Mouse (Mus musculus) thymus, postnatal 25 days (tissue): ENCODE measurements at regions not wholly inside any gene's neighbourhood (a gene's known extent, or its start where the extent isn't known, plus 50 kb on each side); places are given as distances from the start of the nearest gene placed in this dataset.
A peak's percentile ranks its signal among the peaks of the same experiment; 100 is the strongest.

ENCODE experiments used
- DNase-seq: peaks from one replicate; pipeline ENCODE4 v3.0.0; 2022

DNA sequence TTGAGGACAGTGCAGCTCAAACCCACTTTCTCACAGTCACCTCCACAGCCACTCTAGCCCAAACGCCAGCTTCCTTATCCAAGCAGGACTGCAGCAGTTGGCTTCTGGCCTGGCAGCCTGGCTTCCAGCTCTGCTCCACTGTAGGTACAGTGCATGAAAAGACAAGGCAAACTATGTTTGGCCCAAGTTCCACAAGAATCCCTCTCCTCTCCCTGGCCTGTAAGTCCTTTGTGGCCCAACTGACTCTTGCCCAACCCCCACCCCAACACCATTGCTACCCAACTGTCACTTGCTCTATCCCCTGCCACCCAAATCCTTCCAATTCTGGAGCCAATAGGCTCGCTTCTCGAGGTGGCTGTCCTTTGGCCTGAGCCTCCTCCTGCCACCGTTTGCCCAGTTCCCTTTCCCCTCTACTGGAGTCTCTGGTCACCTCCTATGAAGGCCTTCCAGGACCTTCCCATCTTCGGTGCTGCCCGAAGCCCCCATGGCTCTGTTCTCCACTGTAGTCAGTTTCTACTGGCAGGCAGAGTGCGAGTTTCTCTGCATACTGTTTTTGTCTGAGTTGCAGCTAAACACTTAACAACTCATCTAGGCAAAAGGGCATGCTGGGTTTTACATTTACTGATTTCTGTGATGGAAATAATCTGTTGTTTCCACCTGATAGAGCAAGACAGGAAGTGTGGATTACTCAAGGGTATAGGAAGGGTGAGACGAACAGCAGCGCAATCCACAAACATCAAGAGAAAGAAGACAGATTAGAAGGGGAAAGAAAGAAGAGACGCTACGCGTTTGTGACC lies 84.4 kb upstream of the Ptpn1 start:
- no peak for DNase-seq

DNA sequence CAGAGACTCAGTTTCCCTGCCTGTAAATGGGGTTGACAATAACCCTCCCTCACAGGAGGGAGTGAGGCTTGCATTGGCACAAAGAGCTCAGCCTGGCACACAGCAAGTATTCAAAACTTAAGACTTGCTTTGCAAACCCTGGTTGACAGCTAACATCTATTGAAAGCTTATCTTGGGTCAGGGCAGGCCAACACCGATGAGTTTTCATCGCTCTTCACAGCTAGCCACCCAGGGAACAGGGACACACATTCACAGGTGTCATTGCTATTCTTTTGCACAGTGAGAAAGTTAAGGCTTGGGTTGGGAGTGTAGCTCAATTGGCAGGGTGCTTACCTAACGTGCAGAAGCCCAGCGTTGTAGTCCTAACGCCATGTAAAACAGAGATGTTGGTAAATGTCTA lies 86.5 kb upstream of the Ptpn1 start:
- DNase-seq, result no peak

DNA sequence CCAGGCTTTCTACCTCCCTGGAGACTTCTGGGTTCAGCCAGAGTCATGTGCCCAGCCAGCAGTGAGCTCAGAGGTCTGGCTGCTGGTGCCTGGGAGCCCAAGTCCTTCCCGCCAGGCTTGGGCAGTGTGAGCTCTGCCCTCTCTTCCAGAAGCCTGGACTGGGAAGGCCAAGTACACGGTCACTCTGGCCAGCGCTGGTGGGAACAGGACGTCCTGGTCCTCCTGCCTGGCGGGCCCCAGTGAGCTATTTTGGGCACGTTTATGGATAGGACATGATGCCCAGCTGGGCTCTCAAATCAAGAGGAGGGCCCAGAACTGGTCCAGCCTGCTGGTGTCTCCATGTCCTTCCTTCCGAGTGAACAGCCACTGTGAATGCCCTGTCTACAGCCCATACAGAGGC lies 87.3 kb upstream of the Ptpn1 start:
- DNase-seq, result no peak

DNA sequence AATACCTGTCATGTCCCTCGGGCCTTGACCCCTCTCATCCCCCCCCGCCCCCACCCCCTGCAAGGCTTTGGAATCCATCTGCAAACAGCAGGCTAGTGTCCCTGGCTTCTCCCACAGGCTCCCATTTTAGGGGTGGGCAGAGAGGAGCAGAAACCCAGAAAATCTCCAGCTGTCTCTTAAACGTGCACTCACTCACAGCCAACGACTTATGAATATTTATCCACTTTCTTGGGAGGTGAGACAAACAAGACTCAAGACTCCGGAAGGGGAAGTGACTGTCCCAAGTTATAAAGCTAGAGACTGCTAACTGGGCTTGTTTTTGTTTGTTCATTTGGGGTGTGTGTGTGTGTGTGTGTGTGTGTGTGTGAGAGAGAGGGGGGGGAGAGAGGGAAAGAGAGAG lies 87.9 kb upstream of the Ptpn1 start:
- no peak for DNase-seq

DNA sequence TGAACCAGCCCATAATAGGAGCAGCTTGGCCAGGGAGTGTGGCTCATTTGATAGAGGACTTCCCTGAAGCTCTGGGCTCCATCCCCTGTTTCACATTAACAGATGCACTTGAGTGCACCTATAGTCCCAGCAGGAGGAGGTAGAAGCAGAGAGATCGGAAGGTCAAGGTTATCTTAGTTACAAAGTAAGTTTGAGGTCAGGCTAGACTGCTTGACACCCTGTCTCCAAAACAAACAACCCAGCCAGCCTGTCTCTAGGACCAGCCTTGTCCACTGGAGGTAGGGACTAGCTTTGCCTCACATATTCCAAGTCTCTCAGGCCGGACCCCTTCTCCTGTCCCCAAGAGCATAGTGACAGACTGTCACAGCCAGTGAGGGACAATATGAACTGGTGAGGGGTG lies 88.9 kb upstream of the Ptpn1 start:
- no peak for DNase-seq

DNA sequence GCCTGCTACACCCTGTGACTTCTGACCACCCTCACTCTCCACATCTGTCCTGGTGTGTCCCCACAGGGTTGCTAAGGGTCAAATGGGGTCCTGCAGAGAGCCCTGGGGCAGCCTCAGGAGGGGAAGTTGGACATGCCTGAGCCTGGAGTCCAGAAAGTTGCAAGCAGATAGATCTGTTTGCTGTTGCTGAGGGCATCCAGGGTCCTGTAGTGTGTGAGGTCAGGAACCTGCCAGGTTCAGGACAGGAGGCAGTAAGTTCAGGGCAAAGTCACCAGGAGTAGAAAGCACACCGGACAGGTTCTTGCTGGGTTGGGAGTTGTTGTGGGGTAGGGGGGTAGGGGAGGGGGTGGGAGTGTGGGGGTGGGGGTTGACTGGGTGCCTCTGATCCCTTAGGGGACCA lies 89.4 kb upstream of the Ptpn1 start:
- DNase-seq, result no peak

DNA sequence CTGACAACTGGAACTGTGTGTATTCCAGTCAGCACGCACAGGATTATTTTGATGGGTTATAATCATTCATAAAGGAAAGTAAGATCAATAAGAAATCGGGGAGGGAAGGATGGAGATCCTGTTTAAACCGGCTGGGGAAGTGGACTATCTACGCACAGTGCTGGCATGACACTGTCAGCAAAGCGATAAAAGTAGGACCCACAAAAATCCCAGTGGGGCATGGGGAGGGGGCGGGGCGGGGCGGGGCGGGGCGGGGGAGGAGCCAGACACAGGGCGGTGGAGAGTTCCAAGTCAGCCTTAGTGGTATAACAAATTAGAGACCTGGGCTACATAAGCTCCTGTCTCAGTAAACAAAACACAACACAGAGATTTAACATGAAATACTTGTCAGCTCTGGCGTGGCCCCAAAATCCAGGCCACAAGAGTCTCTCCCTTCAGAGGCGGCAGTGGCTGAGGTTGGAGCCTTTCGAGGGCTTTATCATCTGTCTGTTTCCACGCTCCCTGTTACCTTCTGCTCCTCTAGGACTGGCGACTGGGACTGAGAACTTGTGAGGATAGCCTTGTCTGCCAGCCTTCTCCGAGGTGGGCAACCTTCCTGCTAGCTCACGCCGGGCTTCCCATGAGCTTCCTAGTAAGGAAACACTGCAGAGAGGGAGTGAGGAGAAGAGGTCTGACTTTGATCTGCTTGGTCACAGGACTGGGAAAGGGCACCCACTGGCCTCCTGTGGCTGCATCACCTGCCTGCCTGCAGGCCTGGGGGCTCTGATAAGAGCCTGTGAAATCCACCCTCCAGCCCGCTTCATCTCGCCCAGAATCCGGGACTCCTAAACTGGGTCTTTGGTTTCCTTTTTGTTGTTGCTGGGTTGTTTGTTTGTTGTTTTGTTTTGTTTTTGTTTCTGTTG lies 90.3 kb upstream of the Ptpn1 start:
- no peak for DNase-seq

DNA sequence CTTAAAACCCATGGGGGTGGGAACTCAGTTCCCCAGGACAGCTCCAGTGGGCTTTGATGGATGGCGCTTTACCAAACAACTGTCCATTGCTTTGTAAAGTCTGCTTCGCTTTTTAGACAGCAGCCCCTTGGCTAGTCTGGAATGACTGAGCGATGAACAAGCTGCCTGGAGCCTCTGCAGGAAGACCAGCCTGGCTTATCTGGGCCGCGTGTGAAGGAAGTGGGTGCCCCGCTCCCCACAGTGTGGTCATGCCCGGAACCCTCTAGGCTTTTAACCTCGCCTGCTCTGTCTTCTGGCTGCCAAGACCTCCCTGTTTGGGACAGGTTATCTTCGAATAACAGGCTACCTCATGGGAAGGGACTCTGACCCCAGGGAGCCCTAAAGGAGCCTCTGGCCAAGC lies 91.5 kb upstream of the Ptpn1 start:
- peak; percentile 36 for DNase-seq

DNA sequence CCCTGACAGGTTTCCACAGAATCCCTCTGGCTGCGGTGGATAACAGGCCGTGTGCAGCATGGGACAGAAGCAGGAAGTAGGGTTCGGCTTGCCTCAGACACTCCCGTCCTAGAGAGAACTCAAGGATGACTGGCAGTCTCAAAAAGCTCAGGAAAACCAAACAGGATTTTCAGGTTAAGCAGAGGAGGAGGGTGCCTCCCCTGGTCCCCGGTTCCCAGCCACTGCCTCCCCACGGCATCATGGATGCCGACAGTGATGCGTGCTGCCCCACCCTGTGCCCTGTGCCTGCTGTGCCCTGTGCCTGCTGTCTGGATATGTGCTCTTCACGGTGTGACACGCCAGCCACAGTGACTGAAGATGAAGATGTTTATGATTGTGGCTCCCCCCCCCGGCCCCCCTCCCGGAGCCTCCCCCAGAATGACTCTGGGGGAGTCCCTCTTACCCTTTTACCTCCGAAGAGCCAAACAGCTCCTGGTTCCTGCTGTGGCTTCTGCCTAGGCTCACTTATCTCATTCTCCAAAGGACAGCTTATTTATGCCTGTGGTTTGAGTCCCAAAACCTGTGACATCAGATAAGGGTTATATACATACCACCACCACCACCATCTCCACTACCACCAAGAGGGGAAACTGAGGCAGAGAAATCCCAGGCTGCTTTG lies 92.4 kb upstream of the Ptpn1 start:
- DNase-seq, result no peak

DNA sequence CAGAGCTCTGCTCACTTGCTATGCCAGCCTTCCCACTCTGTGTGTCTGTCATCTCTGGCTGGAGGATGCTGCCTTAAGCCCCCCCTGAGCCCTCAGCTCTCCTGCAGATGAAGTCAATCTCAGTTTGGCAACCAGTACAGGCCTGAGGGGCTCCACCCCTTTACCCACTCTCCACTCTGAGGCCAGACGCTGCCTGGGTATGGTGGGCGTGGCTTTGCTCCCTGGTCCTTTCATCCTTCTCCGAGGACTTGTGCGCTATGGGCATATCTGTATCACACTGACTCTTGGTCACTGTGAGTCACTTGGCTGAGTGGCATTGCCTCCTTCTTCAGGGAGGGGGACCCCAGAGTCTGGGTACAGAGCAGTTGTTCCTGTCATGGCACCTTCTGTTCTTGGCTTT lies 94.3 kb upstream of the Ptpn1 start:
- no peak for DNase-seq

DNA sequence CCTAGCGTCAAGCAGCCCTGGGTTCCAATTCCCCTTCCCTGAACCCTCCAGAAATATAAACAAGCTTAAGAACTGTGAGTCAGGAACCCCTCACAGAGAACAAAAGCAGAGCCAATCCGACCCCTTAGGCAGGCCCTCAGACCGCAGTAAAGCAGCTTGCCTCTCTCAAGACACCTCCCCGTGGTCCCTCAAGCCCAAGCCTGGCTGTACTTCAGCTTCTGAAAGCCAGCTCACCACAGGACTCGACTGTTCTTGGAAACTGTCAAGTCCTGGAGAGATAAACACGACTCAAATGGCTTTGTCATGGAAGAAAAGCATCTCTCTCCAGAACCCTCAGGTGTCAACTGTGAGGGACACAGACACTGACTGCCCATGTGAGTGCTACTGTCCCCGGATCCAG lies 95.2 kb upstream of the Ptpn1 start:
- DNase-seq, result no peak

DNA sequence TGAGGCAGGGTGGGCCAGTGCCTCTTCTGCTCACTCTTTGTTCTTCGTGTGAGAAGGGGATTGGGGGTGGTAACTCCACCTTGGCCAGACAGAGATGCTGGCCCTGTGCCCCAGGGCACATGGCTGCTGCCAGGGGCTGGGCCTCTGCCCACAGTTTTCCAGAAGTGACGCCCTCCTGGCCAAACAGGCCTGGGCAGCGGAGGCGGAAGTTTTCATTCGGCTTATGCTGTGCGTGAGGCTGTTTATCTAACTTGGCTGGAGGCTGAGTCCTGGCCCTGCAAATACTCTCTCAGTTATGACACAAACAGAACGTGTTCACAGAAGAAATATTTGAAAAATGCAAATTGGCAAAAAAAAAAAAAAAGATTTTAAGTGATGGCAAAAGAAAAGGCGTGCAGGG lies 97.3 kb upstream of the Ptpn1 start:
- DNase-seq, result no peak

DNA sequence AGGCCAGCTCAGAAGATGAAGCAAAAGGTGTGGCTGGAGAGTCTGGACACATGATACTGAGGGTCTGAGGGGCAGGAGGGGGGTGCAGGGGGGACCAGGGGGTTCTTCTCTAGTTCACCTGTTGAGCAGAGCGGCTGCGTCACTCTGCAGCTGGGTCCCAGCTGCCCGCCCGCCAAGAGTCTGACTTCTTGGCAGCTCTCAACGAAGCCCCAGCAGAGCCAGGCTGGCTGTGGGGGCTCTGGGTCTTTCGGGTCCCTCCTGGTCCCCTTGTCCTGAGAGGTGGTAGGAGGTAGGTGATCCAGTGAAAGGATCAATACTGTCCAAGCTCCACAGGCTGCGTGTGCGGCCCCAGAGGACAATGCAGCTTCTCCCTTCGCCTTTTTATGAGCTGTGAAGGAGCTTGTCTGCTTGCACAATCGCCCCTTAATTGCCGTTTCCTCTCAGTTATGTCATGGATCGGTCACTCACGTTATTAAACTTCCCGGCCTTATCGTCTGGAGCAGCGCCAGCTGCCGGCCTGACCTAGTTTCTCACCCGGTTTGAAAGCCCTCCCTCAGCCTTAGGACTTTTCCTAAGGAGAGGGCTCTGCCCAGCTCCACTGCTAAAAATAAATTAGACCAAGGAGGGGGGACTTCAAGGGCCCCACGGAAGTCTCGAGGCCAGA lies 98.4 kb upstream of the Ptpn1 start:
- no peak for DNase-seq

DNA sequence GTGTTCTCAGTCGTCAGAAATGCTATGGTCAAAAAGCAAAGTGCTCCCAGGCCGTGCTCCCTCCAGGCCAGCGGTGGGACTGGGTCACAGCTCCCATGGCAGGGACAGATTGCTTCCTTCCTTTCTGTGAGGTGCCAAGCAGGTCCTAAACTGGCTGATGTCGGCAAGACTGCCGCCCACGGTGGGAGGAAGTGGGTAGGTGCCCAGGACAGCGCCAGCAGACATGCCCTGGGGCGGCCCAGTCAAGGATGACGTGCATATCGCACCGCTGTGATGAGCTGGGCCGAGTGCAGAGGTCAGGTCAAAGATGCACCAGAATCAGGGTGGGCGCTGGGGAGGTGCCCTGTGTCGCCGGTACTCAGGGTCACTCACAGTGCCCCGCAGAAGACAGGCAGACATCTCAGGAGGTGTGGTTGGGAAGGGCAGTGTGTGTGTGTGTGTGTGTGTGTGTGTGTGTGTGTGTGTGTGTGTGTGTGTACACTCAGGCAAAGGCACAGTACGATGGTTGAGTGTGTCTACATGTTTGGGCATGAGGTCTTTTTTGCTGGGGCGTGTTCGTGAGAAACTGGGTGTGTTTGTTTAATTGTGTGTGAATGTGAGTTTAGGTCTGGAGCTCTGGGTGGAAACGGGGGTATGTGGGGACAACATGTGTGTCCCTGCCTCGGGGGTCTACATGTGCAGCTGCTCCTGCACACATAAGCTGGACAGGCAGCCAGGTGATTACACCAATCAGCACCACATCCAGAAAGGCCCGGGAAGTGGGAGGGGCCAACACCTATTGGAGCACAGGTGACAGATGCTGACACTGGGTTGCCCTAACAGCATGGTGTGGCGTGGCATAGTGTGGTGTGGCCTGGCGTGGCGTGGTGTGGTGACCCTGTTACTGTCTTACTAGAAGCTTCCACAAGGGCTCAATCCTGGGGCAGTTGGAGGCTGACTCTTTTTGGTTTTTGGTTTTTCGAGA lies 100.5 kb upstream of the Ptpn1 start:
- DNase-seq, result peak; percentile 15

DNA sequence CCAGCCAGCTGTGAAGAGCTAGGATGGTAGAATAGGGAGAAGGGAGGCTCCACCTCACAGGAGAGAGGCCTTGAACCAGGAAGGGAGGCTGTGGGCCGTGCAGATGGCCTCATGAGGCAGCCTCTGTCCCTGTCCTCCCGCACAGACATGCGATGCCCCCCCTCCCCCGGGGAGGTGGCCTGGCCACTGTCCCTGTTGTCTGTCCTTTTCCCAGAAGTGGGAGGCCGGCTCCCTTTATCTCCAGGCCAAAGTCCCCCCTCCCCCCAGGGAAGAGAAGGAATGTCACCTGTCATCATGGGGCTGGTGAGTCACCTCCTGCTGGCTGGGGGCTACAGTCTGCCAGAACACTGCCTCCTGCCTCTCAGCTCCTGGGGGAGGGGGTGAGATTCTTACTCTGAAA lies 103.6 kb upstream of the Ptpn1 start:
- no peak for DNase-seq

DNA sequence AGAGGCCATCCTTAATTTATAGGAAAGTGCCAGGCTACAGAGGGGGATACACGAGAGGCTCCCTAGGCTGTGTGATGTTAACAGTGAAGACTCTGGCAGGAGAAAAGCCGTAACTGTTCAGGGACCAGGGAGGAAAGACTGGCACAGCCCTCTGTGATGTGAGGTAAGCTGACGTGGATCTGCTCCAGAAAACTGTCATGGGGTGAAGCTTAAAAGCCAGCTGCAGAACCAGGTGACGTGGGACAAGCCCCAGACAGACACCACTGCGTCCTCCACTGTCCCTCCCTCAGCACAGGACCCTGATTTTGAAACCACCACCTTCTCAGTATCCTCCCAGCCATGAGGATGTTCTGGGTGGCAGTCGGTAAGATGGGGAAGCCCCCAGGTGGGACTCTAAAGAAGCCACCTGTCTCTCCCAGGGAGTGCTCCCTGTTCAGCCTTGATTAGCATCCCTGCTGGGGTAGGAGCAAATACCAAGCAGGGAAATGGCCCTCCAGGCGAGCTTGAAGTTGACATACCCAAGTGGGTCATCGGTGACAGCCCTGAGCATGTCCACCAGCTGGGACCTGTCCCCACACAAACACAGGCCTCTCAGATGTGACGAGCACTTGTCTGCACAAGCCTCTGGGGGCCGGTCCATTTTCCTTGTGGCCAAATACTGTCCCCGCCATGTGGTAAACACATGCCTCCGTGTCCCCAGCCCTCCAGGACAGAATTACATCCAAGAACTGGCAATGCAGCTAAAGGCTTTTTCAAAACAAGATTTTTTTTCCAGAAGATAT lies 104.7 kb upstream of the Ptpn1 start:
- no peak for DNase-seq

DNA sequence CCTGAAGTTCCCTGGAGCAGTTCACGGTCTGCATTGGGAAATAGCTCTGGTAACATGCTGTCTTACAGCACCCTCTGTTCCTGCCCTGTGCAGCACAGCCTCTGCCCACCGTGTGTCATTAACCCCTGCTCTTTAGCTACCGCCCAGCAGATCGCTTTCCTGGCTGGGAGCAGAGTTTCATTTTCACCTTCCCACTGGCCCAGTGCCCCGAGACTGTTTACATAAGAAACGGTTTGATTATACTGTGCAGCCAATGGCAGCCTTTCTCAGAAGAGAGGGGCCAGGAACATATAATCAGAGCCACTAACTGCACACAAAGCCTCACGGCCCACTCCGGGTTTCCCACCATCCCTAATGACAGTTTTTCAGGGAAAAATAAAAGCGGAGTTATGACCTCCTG lies 108.3 kb upstream of the Ptpn1 start:
- DNase-seq, result no peak

DNA sequence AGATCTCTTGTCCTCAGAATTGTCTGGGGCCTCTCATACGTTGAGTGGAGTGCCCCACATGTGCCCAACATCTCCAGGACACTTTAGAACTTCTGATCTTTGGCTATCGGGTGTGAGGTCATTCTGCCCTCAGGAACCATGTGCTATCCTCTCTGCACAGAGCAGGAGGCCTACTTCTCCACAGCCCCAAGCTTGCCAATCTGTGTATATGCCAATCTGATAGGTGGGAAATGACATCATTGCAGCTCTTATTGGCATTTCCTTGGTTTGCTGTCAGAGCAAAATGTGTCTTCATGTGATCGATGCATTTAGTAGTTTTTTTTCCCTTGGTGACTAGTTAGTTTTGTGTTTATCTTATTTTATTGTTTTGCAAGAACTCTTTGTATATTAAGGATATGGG lies 108.8 kb upstream of the Ptpn1 start:
- DNase-seq, result no peak

DNA sequence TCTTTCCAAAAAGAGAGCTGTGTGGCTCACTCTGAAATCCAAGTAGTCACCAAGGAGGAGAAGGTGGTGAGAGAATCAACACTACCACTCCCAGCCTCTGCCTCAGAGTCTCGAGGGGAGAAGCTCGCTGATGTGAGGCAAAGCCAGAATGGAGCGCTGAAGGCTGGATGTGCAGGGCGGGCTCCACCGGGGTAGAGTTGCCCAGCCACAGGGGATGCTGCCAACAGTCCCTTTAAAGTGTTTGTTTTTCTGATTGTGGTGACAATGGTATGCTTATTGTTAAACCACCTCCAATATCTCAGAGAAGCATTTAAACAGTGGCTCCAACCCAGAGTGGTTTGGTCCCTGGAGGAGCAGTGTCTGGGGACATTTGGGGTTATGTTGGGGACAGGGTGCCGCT lies 110.7 kb upstream of the Ptpn1 start:
- DNase-seq, result no peak

DNA sequence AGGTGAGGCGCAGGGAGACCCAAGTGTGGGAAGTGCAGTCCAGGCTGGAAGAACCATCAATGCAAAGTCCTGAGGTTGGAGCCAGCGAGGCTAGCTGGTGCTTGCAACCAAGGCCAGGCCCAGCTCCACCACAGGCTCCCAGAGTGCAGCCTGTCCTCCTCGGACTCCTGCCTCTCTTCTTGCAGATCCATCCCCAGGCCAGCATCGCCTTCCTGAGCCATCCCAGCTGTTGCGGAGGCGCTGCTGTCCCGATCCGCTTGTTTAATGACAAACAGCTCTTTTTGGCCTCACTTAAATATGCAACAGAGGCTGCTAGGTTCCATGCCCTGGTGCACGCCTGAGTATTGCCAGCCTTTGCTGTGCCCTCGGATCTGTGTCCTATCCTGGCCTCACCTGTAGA lies 113.1 kb upstream of the Ptpn1 start:
- DNase-seq, result no peak

DNA sequence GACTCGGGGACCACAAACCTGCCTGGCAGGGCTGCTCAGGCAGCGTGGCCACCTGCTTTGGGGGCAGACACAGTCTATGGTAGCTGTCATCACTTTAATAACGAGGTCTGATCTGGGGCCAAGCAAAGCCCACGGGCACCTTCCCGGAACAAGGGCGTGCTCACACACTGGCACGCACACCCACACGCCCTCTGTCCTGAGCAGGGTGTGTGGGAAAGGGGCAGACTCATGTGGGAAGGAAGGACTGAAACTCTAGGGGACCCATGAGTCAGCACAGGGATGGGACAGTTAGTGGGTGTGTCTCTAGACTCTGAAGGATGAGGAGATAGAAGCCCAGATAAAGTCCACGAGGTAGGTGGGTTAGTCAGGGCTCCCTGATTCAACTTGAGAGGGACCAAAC lies 114.8 kb upstream of the Ptpn1 start:
- no peak for DNase-seq
